Mouse (Mus musculus) hematopoietic multipotent progenitor cell, adult 10-12 weeks (in vitro differentiated cells): ENCODE results near the gene Cacng2. TPM values are rescaled to one million over a fixed set of nuclear protein-coding genes. Genes with fewer than 3 reads are reported as not detected.

Experiments
- polyA plus RNA-seq: library from polyadenylated mRNA; stranded (reverse); fragments of >175 nt; gene quantifications from 2 replicates; pipeline ENCODE4 v1.2.3, GENCODE M21; 2012; ENCODE audit warnings: low replicate concordance

Gene Cacng2
- polyA plus RNA-seq = not detected in 2 replicates

GRCm38 (mm10) chr15:78119704-78120103 lies at the start of gene Cacng2:
Cacng2 (minus strand) TSS chr15:78120028.

GRCm38 (mm10) chr15:77970470-77971292 lies 149.1 kb downstream of the Cacng2 start, which contains the start of gene Eif3d:
Eif3d (minus strand) TSS chr15:77970813.

GRCm38 (mm10) chr15:77956404-77956901 lies 163.4 kb downstream of the Cacng2 start, which contains the start of gene Foxred2:
Foxred2 (minus strand) TSS chr15:77956722.

Other genes with a start within 250 kb of the Cacng2 start
- 178 and 318 TPM in 2 replicates for gene Txn2, start 191.0 kb downstream of the Cacng2 start, polyA plus RNA-seq
- 3.2 and 3.3 TPM in 2 replicates for gene Foxred2, start 163.3 kb downstream of the Cacng2 start, polyA plus RNA-seq
- gene Eif3d, start 149.2 kb downstream of the Cacng2 start, polyA plus RNA-seq = 15.7 and 26.5 TPM in 2 replicates
- 64.0 and 137 TPM in 2 replicates for gene Ift27, start 54.1 kb upstream of the Cacng2 start, polyA plus RNA-seq
- not detected in 2 replicates for gene Pvalb, start 86.4 kb upstream of the Cacng2 start, polyA plus RNA-seq
- gene Ncf4, start 124.8 kb upstream of the Cacng2 start, polyA plus RNA-seq = 111 TPM in 2 replicates
- gene Csf2rb2, start 185.7 kb upstream of the Cacng2 start, polyA plus RNA-seq = 13.9 and 82.5 TPM in 2 replicates
- 71.1 and 138 TPM in 2 replicates for gene Csf2rb, start 205.7 kb upstream of the Cacng2 start, polyA plus RNA-seq